Mouse (Mus musculus) lung, postnatal 25 days (tissue): Measurements from ENCODE around the gene Snrnp200.
"Not testable (repeated sequence)": the region's sequence is repeated elsewhere in the genome, so short reads cannot be mapped to it uniquely, and the experiment has no call there.

Experiments used
- DNase-seq: peaks from one replicate; pipeline ENCODE4 v3.0.0; 2022; ENCODE audit warnings: low spot score

The Snrnp200 gene

GRCm38 (mm10) chr2:127207547-127208451 is at the start of gene Snrnp200, which contains the start of gene 1810024B03Rik:
TSS of gene Snrnp200 (plus strand) at chr2:127208386.
TSS of gene 1810024B03Rik (minus strand) at chr2:127208280.
- peak; percentile 96 for DNase-seq

- DNase-seq: no peak
Measured at GRCm38 (mm10) chr2:127165675-127166074, 42.5 kb upstream of the Snrnp200 start.

GRCm38 (mm10) chr2:127166261-127166660 is 41.9 kb upstream of the Snrnp200 start:
- peak; percentile 53 for DNase-seq

GRCm38 (mm10) chr2:127182598-127183381 is 25.4 kb upstream of the Snrnp200 start:
- DNase-seq: peak; percentile 92

- DNase-seq: no peak
Measured at GRCm38 (mm10) chr2:127189574-127189973, 18.6 kb upstream of the Snrnp200 start.

GRCm38 (mm10) chr2:127204932-127205331 is 3.3 kb upstream of the Snrnp200 start:
- peak; percentile 52 for DNase-seq

GRCm38 (mm10) chr2:127205936-127206335 is 2.2 kb upstream of the Snrnp200 start:
- DNase-seq: not testable (repeated sequence)

- no peak for DNase-seq
Measured at GRCm38 (mm10) chr2:127206916-127207315, 1.3 kb upstream of the Snrnp200 start.

GRCm38 (mm10) chr2:127208452-127208769 is 225 bp downstream of the Snrnp200 start:
- DNase-seq: no peak

GRCm38 (mm10) chr2:127210701-127211100 is 2.5 kb downstream of the Snrnp200 start:
- no peak for DNase-seq

- no peak for DNase-seq
Measured at GRCm38 (mm10) chr2:127217746-127218145, 9.6 kb downstream of the Snrnp200 start.

GRCm38 (mm10) chr2:127225261-127225660 is 17.1 kb downstream of the Snrnp200 start:
- no peak for DNase-seq

GRCm38 (mm10) chr2:127237897-127238610 is 29.9 kb downstream of the Snrnp200 start:
- peak; percentile 29 for DNase-seq

GRCm38 (mm10) chr2:127240065-127240464 is 31.9 kb downstream of the Snrnp200 start:
- no peak for DNase-seq

- DNase-seq: peak; percentile 99
Measured at GRCm38 (mm10) chr2:127247592-127248333, 39.6 kb downstream of the Snrnp200 start, which contains the start of the genes Ciao1 and Tmem127. TSS of gene Ciao1 (minus strand) at chr2:127247816. TSS of gene Tmem127 (plus strand) at chr2:127247908.

- no peak for DNase-seq
Measured at GRCm38 (mm10) chr2:127248334-127249004, 40.3 kb downstream of the Snrnp200 start.

GRCm38 (mm10) chr2:127250291-127251008 is 42.3 kb downstream of the Snrnp200 start:
- DNase-seq: no peak

- DNase-seq: no peak
Measured at GRCm38 (mm10) chr2:127251457-127251856, 43.3 kb downstream of the Snrnp200 start.

GRCm38 (mm10) chr2:127251880-127252527 is 43.8 kb downstream of the Snrnp200 start:
- no peak for DNase-seq

GRCm38 (mm10) chr2:127252787-127253186 is 44.6 kb downstream of the Snrnp200 start:
- DNase-seq: no peak
